Mouse (Mus musculus) kidney, embryonic 16.5 days (tissue): ENCODE measurements around the gene Slc17a5. TPM values are rescaled to one million over a fixed set of nuclear protein-coding genes. Genes with fewer than 3 reads are reported as not detected.
A peak's percentile ranks its signal among the peaks of the same experiment; 100 is the strongest.

Experiments
- ATAC-seq: fragments of 200-750 bp; cut with Nextera tagmentation; 2 replicates; pipeline ENCODE4 v1.8.0; 2017; ENCODE audit warnings: moderate TSS enrichment; ENCODE audit not compliant: low FRiP score, low TSS enrichment
- H3K27ac ChIP-seq: fragments of 300-500 bp; sonication (generic); 2 replicates; pipeline ENCODE4 v1.5.1; 2014; ENCODE audit warnings: low read length
- H3K27me3 ChIP-seq: fragments of 300-500 bp; sonication (generic); 2 replicates; pipeline ENCODE4 v1.6.1; 2014; ENCODE audit warnings: low read length, control low read depth, mixed read lengths; ENCODE audit not compliant: insufficient read depth
- H3K36me3 ChIP-seq: fragments of 300-500 bp; sonication (generic); 2 replicates; pipeline ENCODE4 v1.6.1; 2014; ENCODE audit warnings: low read length, control low read depth, mixed read lengths; ENCODE audit not compliant: insufficient read depth
- H3K4me1 ChIP-seq: fragments of 300-500 bp; sonication (generic); 2 replicates; pipeline ENCODE4 v1.6.1; 2014; ENCODE audit warnings: low read length, control low read depth, mixed read lengths; ENCODE audit not compliant: insufficient read depth
- H3K4me2 ChIP-seq: fragments of 300-500 bp; sonication (generic); replicated peaks from 2 replicates; pipeline ENCODE4 v1.6.1; 2014; ENCODE audit warnings: low read depth, low read length
- H3K4me3 ChIP-seq: fragments of 300-500 bp; sonication (generic); 2 replicates; pipeline ENCODE4 v1.5.1; 2014; ENCODE audit warnings: mild to moderate bottlenecking, low read length
- H3K9ac ChIP-seq: fragments of 300-500 bp; sonication (generic); replicated peaks from 2 replicates; pipeline ENCODE4 v1.6.1; 2014; ENCODE audit warnings: low read length
- H3K9me3 ChIP-seq: fragments of 300-500 bp; sonication (generic); 2 replicates; pipeline ENCODE4 v1.6.1; 2016; ENCODE audit warnings: low read length, control low read depth
- WGBS: fragments of 180-500 bp; shearing (Covaris S2); extraction: QIAGEN DNeasy Blood & Tissue Kit; methylation state at CpG from one replicate; pipeline ENCODE4 v1.1.7; 2014; 5-methylcytosine and 5-hydroxymethylcytosine counted together
- polyA plus RNA-seq: library from polyadenylated mRNA; unstranded; fragments of >200 nt; fragmentation: Nextera tagmentation; extraction: Ambion mirVana; gene quantifications from 2 replicates; pipeline ENCODE4 v1.2.1, GENCODE M21; 2015

Slc17a5 gene
- 18.9 and 19.1 TPM in 2 replicates for polyA plus RNA-seq

DNA sequence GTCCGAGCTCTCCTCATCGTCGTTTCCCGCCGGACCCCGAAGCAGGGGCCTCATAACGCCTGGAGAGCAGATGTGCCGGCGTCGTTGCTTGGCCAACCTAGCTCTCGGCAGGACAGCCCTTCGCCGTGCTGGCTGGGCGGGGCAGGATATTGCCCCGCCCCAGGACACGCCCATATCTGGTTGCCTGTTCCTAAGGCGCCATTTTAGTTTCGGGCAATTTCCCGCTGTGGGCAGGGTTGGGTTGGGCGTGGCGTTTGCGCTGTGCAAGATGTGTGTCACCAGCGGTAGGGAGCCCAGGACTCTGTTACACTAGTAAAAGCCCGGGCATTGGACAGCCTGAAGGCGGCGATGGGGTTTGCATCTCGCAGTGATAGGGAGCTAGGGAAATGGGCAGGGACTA, at the start of gene Slc17a5:
TSS of gene Slc17a5 (minus strand) at position 128 of the 400 bp plus-strand sequence.
- WGBS, result 0% methylated on average over 27 of the region's 27 CpGs
- peak within 1 kb of the TSS; percentile 70 for H3K4me3 ChIP-seq
- ATAC-seq, result peak; percentile 98
- peak within 1 kb of the TSS; percentile 82 for H3K9ac ChIP-seq
- 0 out of 2 replicates have a peak, but pooled peaks cover 3% of the 10 kb centered on the region for H3K4me1 ChIP-seq
- H3K9me3 ChIP-seq, result no peaks in the 10 kb centered on the region
- H3K27me3 ChIP-seq, result no peaks in the 10 kb centered on the region
- H3K36me3 ChIP-seq, result no peaks in the 10 kb centered on the region
- H3K4me2 ChIP-seq, result peak within 1 kb of the TSS; percentile 70
- H3K27ac ChIP-seq, result peak within 1 kb of the TSS; percentile 68

DNA sequence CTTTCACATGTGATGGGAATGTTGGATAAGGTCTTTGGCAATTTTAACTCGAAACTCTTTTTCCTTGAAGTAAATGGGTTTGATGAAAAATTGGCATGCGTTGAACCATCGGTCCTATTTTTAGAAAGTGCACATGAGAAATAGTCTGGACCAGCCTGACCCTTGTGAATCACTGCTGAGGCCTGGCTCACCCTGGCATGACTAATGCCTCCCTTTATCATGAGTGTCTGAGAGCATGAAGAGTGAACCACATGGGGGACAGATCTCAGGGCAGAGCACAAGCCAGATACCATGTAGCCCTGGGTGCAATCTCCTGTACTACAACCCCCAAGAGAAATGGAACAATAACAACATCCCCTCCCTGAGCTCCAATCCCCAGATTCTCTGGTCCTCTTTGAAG, 46.1 kb upstream of the Slc17a5 start:
- Histone ChIP-seq H3K4me1 (0 out of 2 replicates have a peak, but pooled peaks cover 6% of the 10 kb centered on the region), H3K4me3 (no peak overlapping the region), H3K9me3 (no peaks in the 10 kb centered on the region), H3K27ac (no peak overlapping the region), H3K36me3 (no peaks in the 10 kb centered on the region), H3K9ac (no peak overlapping the region), H3K27me3 (no peaks in the 10 kb centered on the region), H3K4me2 (no peak overlapping the region)
- 92% methylated on average over 3 of the region's 3 CpGs for WGBS
- no peak for ATAC-seq

DNA sequence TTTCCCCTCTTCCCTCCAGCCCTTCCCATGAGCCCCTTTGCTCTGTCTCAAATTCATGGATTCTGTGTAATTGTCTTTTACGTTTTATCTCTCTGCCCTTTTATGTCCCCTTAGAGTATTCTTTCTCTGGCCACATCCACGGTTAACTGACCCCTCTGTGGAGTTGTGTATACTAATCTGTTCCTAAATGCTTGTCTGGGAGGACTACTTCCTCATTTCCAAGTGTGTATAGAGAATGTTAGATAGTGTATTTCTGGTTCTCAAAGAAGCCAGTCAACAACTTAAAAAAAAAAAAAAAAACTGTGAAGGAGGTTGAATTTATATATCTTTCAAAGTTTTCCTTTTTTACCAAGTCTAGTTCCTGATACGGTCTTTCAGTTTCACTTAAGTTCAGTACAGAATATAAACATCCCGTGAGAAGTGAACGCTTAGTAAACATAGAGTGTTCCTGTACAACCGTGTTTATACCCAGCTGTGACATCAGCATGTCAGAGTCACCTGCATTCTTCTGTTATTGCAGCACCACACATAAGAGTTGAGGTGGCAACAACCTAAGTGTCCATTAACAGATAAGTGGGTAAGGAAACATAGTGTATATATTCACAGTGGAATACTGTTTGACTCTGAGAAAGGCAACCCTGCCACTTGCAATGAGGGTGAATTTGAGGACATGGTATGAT, 44.1 kb upstream of the Slc17a5 start:
- no peak for ATAC-seq
- 73% methylated on average over 6 of the region's 6 CpGs for WGBS
- H3K27me3 ChIP-seq, result no peaks in the 10 kb centered on the region
- H3K27ac ChIP-seq, result no peak overlapping the region
- H3K4me3 ChIP-seq, result no peak overlapping the region
- no peak overlapping the region for H3K9ac ChIP-seq
- H3K4me2 ChIP-seq, result no peak overlapping the region
- 0 out of 2 replicates have a peak, but pooled peaks cover 6% of the 10 kb centered on the region for H3K4me1 ChIP-seq
- no peaks in the 10 kb centered on the region for H3K9me3 ChIP-seq
- H3K36me3 ChIP-seq, result no peaks in the 10 kb centered on the region

DNA sequence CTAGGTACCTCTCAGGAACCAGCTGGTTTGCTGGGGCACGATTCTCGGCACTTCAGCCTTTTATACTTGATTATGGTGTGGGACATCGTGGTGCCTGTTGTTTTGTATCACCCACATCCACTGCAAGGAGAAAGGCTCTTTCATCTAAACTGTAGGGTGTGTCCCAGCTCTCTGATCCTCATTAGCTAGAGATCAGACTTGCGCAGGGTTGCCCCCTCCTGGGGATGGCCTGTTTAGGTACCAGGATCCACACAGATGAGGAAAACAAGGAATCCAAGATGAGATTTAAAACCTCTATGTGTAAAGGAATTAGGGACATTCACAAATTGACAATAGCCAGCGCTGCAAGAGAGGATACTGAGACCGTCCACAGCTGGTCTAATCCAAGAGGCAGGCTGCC, 42.1 kb upstream of the Slc17a5 start:
- ATAC-seq, result peak; percentile 71; the same call in 1 of the 2 replicates
- Histone ChIP-seq H3K27ac (no peak overlapping the region), H3K4me1 (0 out of 2 replicates have a peak, but pooled peaks cover 6% of the 10 kb centered on the region), H3K9me3 (no peaks in the 10 kb centered on the region), H3K4me3 (no peak overlapping the region; the same call in 1 of the 2 replicates), H3K27me3 (no peaks in the 10 kb centered on the region), H3K4me2 (peak overlapping the region; percentile 28), H3K9ac (no peak overlapping the region), H3K36me3 (no peaks in the 10 kb centered on the region)
- 44% methylated on average over 6 of the region's 6 CpGs for WGBS

DNA sequence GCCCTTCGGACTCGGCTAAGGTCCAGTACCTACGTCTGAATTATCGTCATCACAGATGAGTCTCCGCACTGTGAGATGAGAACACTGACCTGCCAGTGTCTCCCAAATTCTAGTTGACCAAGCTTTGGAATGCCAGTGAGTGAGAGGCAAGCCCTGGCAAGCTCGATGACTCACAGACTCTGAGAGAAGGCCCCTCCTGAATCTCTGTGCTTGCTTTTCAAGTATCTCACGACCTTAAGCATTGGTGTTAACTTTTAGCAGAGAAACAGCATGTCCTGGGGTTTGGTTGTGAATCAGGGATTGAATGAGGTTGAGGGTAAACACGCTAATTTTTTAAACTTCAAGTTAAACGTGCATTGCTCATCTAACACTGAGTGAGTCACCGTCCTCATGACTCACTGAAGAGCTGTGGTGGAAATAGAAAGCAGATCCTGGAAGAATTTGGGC, 35.5 kb upstream of the Slc17a5 start:
- Histone ChIP-seq H3K9ac (no peak overlapping the region), H3K4me1 (no peaks in the 10 kb centered on the region), H3K4me2 (no peak overlapping the region), H3K27me3 (no peaks in the 10 kb centered on the region), H3K27ac (no peak overlapping the region), H3K9me3 (no peaks in the 10 kb centered on the region), H3K36me3 (no peaks in the 10 kb centered on the region), H3K4me3 (no peak overlapping the region)
- 81% methylated on average over 10 of the region's 10 CpGs for WGBS
- ATAC-seq, result no peak

DNA sequence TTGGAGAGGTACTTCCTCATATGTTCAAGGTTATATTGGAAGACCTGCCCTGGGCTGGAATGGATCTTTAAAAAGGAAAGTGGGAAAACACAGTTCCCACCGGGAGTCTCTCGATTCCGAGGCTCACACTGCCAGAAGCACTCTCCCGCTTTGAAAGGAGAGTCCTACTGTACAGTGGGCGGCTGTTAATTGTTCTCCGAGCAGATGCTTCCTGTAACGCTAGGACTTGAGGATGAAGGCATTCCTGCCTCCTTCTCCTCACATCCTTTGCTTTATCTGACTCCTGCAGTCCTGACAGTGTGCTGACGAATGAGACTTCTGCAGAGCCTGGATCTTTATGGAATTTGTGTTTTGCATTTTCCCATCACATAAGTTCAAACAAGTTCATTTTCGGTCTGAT, 31.4 kb upstream of the Slc17a5 start:
- ATAC-seq, result peak; percentile 60
- no peak overlapping the region for H3K9ac ChIP-seq
- H3K4me3 ChIP-seq, result no peak overlapping the region
- 72% methylated on average over 9 of the region's 9 CpGs for whole genome bisulfite sequencing
- H3K36me3 ChIP-seq, result no peaks in the 10 kb centered on the region
- 0 out of 2 replicates have a peak, but pooled peaks cover 9% of the 10 kb centered on the region for H3K4me1 ChIP-seq
- H3K27ac ChIP-seq, result peak overlapping the region; percentile 67; the same call in 1 of the 2 replicates
- peaks cover 2% of the 10 kb centered on the region; the same call in 1 of the 2 replicates for H3K27me3 ChIP-seq
- H3K9me3 ChIP-seq, result no peaks in the 10 kb centered on the region
- no peak overlapping the region for H3K4me2 ChIP-seq

DNA sequence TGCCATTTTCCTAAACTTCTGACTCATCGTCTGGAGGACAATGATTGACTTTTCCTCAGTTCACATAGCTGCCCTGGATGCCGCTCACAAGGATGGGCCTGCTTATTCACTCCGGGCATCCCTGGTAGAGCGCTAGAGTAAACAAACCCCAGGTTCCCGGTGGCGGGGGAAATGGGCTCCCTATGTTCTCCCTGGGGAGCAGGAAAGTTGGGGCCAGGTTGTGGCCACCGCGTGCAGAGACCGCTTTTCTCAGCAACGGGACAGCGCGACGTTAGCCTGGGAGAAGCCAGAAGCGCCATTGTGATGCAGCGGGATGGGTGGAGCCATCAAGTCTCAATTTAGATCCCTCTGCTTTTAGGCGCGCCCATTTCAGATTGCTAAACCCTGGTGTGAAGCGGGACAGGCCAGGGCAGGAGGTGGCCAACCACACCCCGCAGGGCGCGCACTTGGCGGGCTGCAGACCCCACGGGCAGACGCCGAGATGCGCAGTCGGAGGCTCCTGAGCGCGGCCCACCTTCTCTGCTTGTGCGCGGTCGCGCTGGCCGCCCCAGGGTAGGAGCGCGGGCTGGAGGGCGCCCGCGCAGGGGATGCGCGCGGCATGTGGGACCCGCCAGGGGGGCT, 27.7 kb upstream of the Slc17a5 start, which contains the start of gene Cd109:
TSS of gene Cd109 (plus strand) at position 146 of the 621 bp plus-strand sequence.
- H3K9me3 ChIP-seq, result no peaks in the 10 kb centered on the region
- no peak within 1 kb of the TSS for H3K27ac ChIP-seq
- peak; percentile 78 for ATAC-seq
- WGBS, result under 1% methylated on average over 43 of the region's 43 CpGs
- H3K4me2 ChIP-seq, result peak within 1 kb of the TSS; percentile 92
- peak within 1 kb of the TSS; percentile 66 for H3K9ac ChIP-seq
- no peaks in the 10 kb centered on the region for H3K36me3 ChIP-seq
- 0 out of 2 replicates have a peak, but pooled peaks cover 9% of the 10 kb centered on the region for H3K4me1 ChIP-seq
- H3K27me3 ChIP-seq, result peaks cover 6% of the 10 kb centered on the region; the same call in 1 of the 2 replicates
- H3K4me3 ChIP-seq, result peak within 1 kb of the TSS; percentile 65

DNA sequence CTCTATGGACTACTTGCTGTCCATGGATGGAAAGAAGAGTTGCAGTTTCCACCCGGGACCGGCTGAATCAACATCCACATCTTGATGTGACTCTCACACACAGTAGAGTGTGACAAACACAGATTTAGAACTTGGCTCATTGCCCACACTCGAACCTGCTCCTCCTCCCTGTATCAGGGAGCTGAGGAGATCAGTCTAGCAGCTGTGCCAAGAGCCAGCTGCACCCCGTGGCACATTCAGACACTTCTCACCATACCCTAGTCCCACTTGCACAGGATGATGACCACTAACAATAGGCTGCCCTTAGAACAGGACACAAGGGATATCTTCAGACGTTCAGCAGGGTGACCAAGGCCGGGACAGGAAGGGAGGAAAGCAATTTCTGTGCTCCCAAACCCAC, 26.4 kb upstream of the Slc17a5 start:
- Histone ChIP-seq H3K27me3 (peaks cover 6% of the 10 kb centered on the region; the same call in 1 of the 2 replicates), H3K36me3 (no peaks in the 10 kb centered on the region), H3K27ac (no peak overlapping the region), H3K9ac (no peak overlapping the region), H3K4me1 (0 out of 2 replicates have a peak, but pooled peaks cover 9% of the 10 kb centered on the region), H3K4me2 (no peak overlapping the region), H3K4me3 (no peak overlapping the region), H3K9me3 (no peaks in the 10 kb centered on the region)
- 38% methylated on average over 6 of the region's 6 CpGs for WGBS
- peak; percentile 21; the same call in 1 of the 2 replicates for ATAC-seq

DNA sequence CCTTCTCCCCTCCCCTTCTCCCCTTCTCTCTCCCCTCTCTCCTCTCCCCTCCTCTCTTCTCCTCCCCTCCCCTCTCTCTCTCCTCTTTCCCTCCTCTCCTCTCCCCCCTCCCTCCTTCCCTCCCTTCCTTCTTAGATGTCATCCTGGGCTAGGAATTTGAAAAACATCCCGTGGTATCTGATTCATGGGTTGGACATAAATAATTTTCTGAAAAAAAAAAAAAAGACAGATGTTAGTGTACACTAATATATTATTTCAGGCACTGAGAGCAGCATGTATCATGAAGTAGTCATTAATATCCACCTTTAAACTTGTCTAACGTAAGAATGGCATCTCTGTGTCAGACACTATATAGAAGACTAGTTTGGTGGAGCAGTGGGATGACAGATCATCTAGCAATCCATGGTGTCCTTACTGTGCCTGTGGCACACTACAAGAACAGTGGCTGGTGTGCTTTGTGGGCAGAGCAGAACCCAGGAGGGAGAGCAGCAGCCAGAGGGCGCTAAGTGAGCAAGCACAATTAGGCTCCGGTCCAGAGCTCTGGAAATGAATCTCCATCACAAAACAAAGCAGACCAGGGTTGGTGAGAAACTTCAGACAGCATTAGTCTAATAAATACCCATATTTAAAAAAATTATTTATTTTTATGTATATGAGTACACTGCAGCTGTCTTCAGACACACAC, 13.3 kb upstream of the Slc17a5 start:
- no peaks in the 10 kb centered on the region for H3K27me3 ChIP-seq
- H3K27ac ChIP-seq, result no peak overlapping the region
- no peaks in the 10 kb centered on the region for H3K9me3 ChIP-seq
- H3K9ac ChIP-seq, result no peak overlapping the region
- H3K4me2 ChIP-seq, result no peak overlapping the region
- no peaks in the 10 kb centered on the region for H3K36me3 ChIP-seq
- no peaks in the 10 kb centered on the region for H3K4me1 ChIP-seq
- ATAC-seq, result no peak
- WGBS, result 51% methylated on average over 4 of the region's 4 CpGs
- H3K4me3 ChIP-seq, result no peak overlapping the region
